ENCODE assay signal across 10 mouse cellular contexts in genomic region chr2:164414167-164414566, GRCm38 (mm10). TPM values are rescaled to one million over a fixed set of nuclear protein-coding genes. Genes with fewer than 3 reads are reported as not detected.
A peak's percentile ranks its signal among the peaks of the same experiment; 100 is the strongest.
DNase-seq lines count a peak whose midpoint lies in the region; ATAC-seq lines count a peak whose summit lies in the region.
"Had no signal": no experiment of that assay in that cellular context is flagged by ENCODE, and none has a peak within 500 bp of the region (broad histone marks: within the 10 kb centered on the region; RNA-seq: fewer than 3 reads in every experiment).

No protein-coding gene starts in this region.

- no peak for DNase-seq in lung, postnatal 10 days
- DNase-seq in limb, embryonic 10.5 days (ENCODE audit: low spot score), result no peak
- no peak for DNase-seq in left cerebral cortex, adult 18-20 months (ENCODE audit: low spot score in 2 of 2)
- no peak for DNase-seq in right cerebral cortex, postnatal 14 days
- no peak for DNase-seq in thymus, postnatal 10 days (ENCODE audit: low spot score in 2 of 2)

- peaks cover 4% of the 10 kb centered on the region; the same call in 1 of the 2 replicates for H3K27me3 ChIP-seq in lung, embryonic 15.5 days
- peaks cover 35% of the 10 kb centered on the region for H3K27me3 ChIP-seq in forebrain, embryonic 12.5 days
- peaks cover 59% of the 10 kb centered on the region for H3K27me3 ChIP-seq in limb, embryonic 10.5 days (ENCODE audit: low read depth, poor library complexity, severe bottlenecking)
- peaks cover 37% of the 10 kb centered on the region for H3K27me3 ChIP-seq in neural tube, embryonic 13.5 days

- ATAC-seq in lung, embryonic 15.5 days (ENCODE audit: borderline replicate concordance, extremely low read depth, low FRiP score, low TSS enrichment), result peak; percentile 46; the same call in 1 of the 2 replicates
- ATAC-seq in forebrain, embryonic 12.5 days (ENCODE audit: low FRiP score), result no peak
- peak; percentile 47 for ATAC-seq in neural tube, embryonic 13.5 days (ENCODE audit: low read depth)

- H3K9me3 ChIP-seq in lung, embryonic 15.5 days, result no peaks in the 10 kb centered on the region
- no peaks in the 10 kb centered on the region for H3K9me3 ChIP-seq in forebrain, embryonic 12.5 days
- H3K9me3 ChIP-seq in limb, embryonic 10.5 days (replicated peaks), result no peaks in the 10 kb centered on the region
- H3K9me3 ChIP-seq in neural tube, embryonic 13.5 days, result no peaks in the 10 kb centered on the region

- H3K4me3 ChIP-seq in lung, embryonic 15.5 days, result peak overlapping the region; percentile 21
- peak overlapping the region; percentile 21 for H3K4me3 ChIP-seq in forebrain, embryonic 12.5 days (replicated peaks)
- peak overlapping the region; percentile 29 for H3K4me3 ChIP-seq in limb, embryonic 10.5 days
- peak overlapping the region; percentile 14; the same call in 1 of the 2 replicates for H3K4me3 ChIP-seq in neural tube, embryonic 13.5 days
- H3K4me3 ChIP-seq: erythroblast, embryonic 14.5 days had no signal

- H3K4me2 ChIP-seq in lung, embryonic 15.5 days, result peak overlapping the region; percentile 49
- H3K4me2 ChIP-seq in forebrain, embryonic 12.5 days, result peak overlapping the region; percentile 38
- H3K4me2 ChIP-seq in neural tube, embryonic 13.5 days, result peak overlapping the region; percentile 47

- no peak overlapping the region for H3K27ac ChIP-seq in lung, embryonic 15.5 days
- no peak overlapping the region for H3K27ac ChIP-seq in forebrain, embryonic 12.5 days
- H3K27ac ChIP-seq in limb, embryonic 10.5 days, result no peak overlapping the region; the same call in 1 of the 2 replicates
- no peak overlapping the region for H3K27ac ChIP-seq in neural tube, embryonic 13.5 days (replicated peaks)

- H3K9ac ChIP-seq in lung, embryonic 15.5 days, result no peak overlapping the region; the same call in 1 of the 2 replicates
- H3K9ac ChIP-seq in forebrain, embryonic 12.5 days, result no peak overlapping the region
- H3K9ac ChIP-seq in neural tube, embryonic 13.5 days, result no peak overlapping the region

- WGBS in lung, embryonic 15.5 days, result 18% methylated on average over 28 of the region's 28 CpGs
- 32% methylated on average over 28 of the region's 28 CpGs for WGBS in forebrain, embryonic 12.5 days
- WGBS in limb, embryonic 10.5 days, result 28% methylated on average over 28 of the region's 28 CpGs
- WGBS in neural tube, embryonic 13.5 days, result 29% methylated on average over 28 of the region's 28 CpGs

- peaks cover 10% of the 10 kb centered on the region; the same call in 1 of the 2 replicates for H3K4me1 ChIP-seq in lung, embryonic 15.5 days
- H3K4me1 ChIP-seq in forebrain, embryonic 12.5 days, result peaks cover 4% of the 10 kb centered on the region; the same call in 1 of the 2 replicates
- peaks cover 20% of the 10 kb centered on the region for H3K4me1 ChIP-seq in limb, embryonic 10.5 days
- H3K4me1 ChIP-seq in neural tube, embryonic 13.5 days (replicated peaks), result peaks cover 5% of the 10 kb centered on the region; the same call in 1 of the 2 replicates

- no peaks in the 10 kb centered on the region for H3K36me3 ChIP-seq in lung, embryonic 15.5 days
- H3K36me3 ChIP-seq in forebrain, embryonic 12.5 days (replicated peaks), result no peaks in the 10 kb centered on the region
- H3K36me3 ChIP-seq in limb, embryonic 10.5 days, result no peaks in the 10 kb centered on the region
- no peaks in the 10 kb centered on the region for H3K36me3 ChIP-seq in neural tube, embryonic 13.5 days

RNA-seq across cellular contexts. Expression of gene Matn4, which starts 9.2 kb away (rescaled TPM):
- 41.3 and 42.7 TPM in 2 replicates for polyA plus RNA-seq in lung, embryonic 15.5 days (2015; fragmentation: Nextera tagmentation; extraction: Ambion mirVana)
- polyA plus RNA-seq in forebrain, embryonic 12.5 days (2016; fragmentation: Nextera tagmentation; extraction: Ambion mirVana), result 3.3 and 4.0 TPM in 2 replicates
- 0.15 and 3.0 TPM in 2 replicates for polyA plus RNA-seq in limb, embryonic 10.5 days (2016; fragmentation: Nextera tagmentation; extraction: Ambion mirVana)
- polyA plus RNA-seq in neural tube, embryonic 13.5 days (2015; fragmentation: Nextera tagmentation; extraction: Ambion mirVana), result 7.3 and 13.2 TPM in 2 replicates
- total RNA-seq in left cerebral cortex, adult 18-20 months (2021), result 1 to 10 TPM; 8.4 to 8.5 TPM
- polyA plus RNA-seq: erythroblast, embryonic 14.5 days had no signal

RNA-seq across cellular contexts. Expression of gene Rbpjl, which starts 11.2 kb away (rescaled TPM):
- 9.4 and 10.7 TPM in 2 replicates for polyA plus RNA-seq in lung, embryonic 15.5 days (2015; fragmentation: Nextera tagmentation; extraction: Ambion mirVana)
- 0.08 and 0.09 TPM in 2 replicates for polyA plus RNA-seq in forebrain, embryonic 12.5 days (2016; fragmentation: Nextera tagmentation; extraction: Ambion mirVana)
- polyA plus RNA-seq in limb, embryonic 10.5 days (2016; fragmentation: Nextera tagmentation; extraction: Ambion mirVana), result 0.03 TPM in 1 of 2 replicates, not detected in the other
- polyA plus RNA-seq in neural tube, embryonic 13.5 days (2015; fragmentation: Nextera tagmentation; extraction: Ambion mirVana), result 0.08 and 0.10 TPM in 2 replicates
- total RNA-seq in left cerebral cortex, adult 18-20 months (2021), result under 1 TPM; 0.33 to 0.56 TPM
- polyA plus RNA-seq: erythroblast, embryonic 14.5 days; thymus, postnatal 0 days had no signal

RNA-seq across cellular contexts. Expression of gene Slpi, which starts 25.3 kb away (rescaled TPM):
- polyA plus RNA-seq in lung, embryonic 15.5 days (2015; fragmentation: Nextera tagmentation; extraction: Ambion mirVana), result 1.4 and 1.6 TPM in 2 replicates
- 0.41 TPM in 1 of 2 replicates, not detected in the other for polyA plus RNA-seq in forebrain, embryonic 12.5 days (2016; fragmentation: Nextera tagmentation; extraction: Ambion mirVana)
- polyA plus RNA-seq in limb, embryonic 10.5 days (2016; fragmentation: Nextera tagmentation; extraction: Ambion mirVana), result 0.46 TPM in 1 of 2 replicates, not detected in the other
- polyA plus RNA-seq in neural tube, embryonic 13.5 days (2015; fragmentation: Nextera tagmentation; extraction: Ambion mirVana), result 0.75 TPM in 1 of 2 replicates, not detected in the other
- under 1 TPM in 1 of 2 experiments, not detected in 1; 0.82 TPM for total RNA-seq in left cerebral cortex, adult 18-20 months (2021)
- polyA plus RNA-seq: erythroblast, embryonic 14.5 days had no signal

RNA-seq across cellular contexts. Expression of gene Sdc4, which starts 29.5 kb away (rescaled TPM):
- 161 and 178 TPM in 2 replicates for polyA plus RNA-seq in lung, embryonic 15.5 days (2015; fragmentation: Nextera tagmentation; extraction: Ambion mirVana)
- polyA plus RNA-seq in forebrain, embryonic 12.5 days (2016; fragmentation: Nextera tagmentation; extraction: Ambion mirVana), result 12.1 and 12.6 TPM in 2 replicates
- 22.1 and 24.2 TPM in 2 replicates for polyA plus RNA-seq in limb, embryonic 10.5 days (2016; fragmentation: Nextera tagmentation; extraction: Ambion mirVana)
- polyA plus RNA-seq in neural tube, embryonic 13.5 days (2015; fragmentation: Nextera tagmentation; extraction: Ambion mirVana), result 9.4 and 12.1 TPM in 2 replicates
- 10 to 100 TPM; 72.7 to 80.1 TPM for total RNA-seq in left cerebral cortex, adult 18-20 months (2021)

RNA-seq across cellular contexts. Expression of gene Sys1, which starts 42.6 kb away (rescaled TPM):
- 65.8 and 69.0 TPM in 2 replicates for polyA plus RNA-seq in lung, embryonic 15.5 days (2015; fragmentation: Nextera tagmentation; extraction: Ambion mirVana)
- polyA plus RNA-seq in forebrain, embryonic 12.5 days (2016; fragmentation: Nextera tagmentation; extraction: Ambion mirVana), result 60.5 and 67.4 TPM in 2 replicates
- polyA plus RNA-seq in limb, embryonic 10.5 days (2016; fragmentation: Nextera tagmentation; extraction: Ambion mirVana), result 54.4 and 54.5 TPM in 2 replicates
- 71.2 and 77.5 TPM in 2 replicates for polyA plus RNA-seq in neural tube, embryonic 13.5 days (2015; fragmentation: Nextera tagmentation; extraction: Ambion mirVana)
- 10 to 100 TPM; 43.5 to 44.6 TPM for total RNA-seq in left cerebral cortex, adult 18-20 months (2021)
